Mouse (Mus musculus) lung, postnatal 0 days (tissue): ENCODE measurements at regions not wholly inside any gene's neighbourhood (a gene's known extent, or its start where the extent isn't known, plus 50 kb on each side); places are given as distances from the start of the nearest gene placed in this dataset.

Source experiments
- CTCF ChIP-seq: IDR thresholded peaks from 2 replicates; pipeline ENCODE4 v1.5.1; 2016; ENCODE audit warnings: antibody characterized with exemption, mild to moderate bottlenecking
- EP300 ChIP-seq: IDR thresholded peaks from 2 replicates; pipeline ENCODE4 v1.6.1; 2016; ENCODE audit warnings: antibody characterized with exemption, mild to moderate bottlenecking, control low read depth

GRCm38 (mm10) chr4:87718166-87718805 lies 314.9 kb downstream of the Mllt3 start:
- TF ChIP-seq CTCF (no peak), EP300 (no peak)
